Mouse (Mus musculus): Measurements from ENCODE around the gene Postn. TPM values are rescaled to one million over a fixed set of nuclear protein-coding genes. Genes with fewer than 3 reads are reported as not detected.
A peak's percentile ranks its signal among the peaks of the same experiment; 100 is the strongest.

Postn gene
- polyA plus RNA-seq, 1 experiment from 2014 or later, result 30.5 TPM

GRCm38 (mm10) chr3:54406567-54406966, 45.7 kb downstream of the Postn start:
- H3K36me3 ChIP-seq (ENCODE audit: control insufficient read depth, insufficient read depth, low read length), result no peaks in the 10 kb centered on the region
- H3K27ac ChIP-seq (ENCODE audit: low read depth, low read length), result no peak overlapping the region
- H3K4me3 ChIP-seq (ENCODE audit: low read depth, low read length), result no peak overlapping the region
- H3K9me3 ChIP-seq (ENCODE audit: control insufficient read depth, low read length), result no peaks in the 10 kb centered on the region
- H3K27me3 ChIP-seq (ENCODE audit: control insufficient read depth, insufficient read depth, low read length), result no peaks in the 10 kb centered on the region
- DNase-seq (ENCODE audit: low spot score) (no peak), ATAC-seq (ENCODE audit: low FRiP score) (no peak)
- 68% methylated on average over 2 of the region's 2 CpGs for WGBS
- H3K9ac ChIP-seq (ENCODE audit: low read depth, low read length), result no peak overlapping the region
- H3K4me2 ChIP-seq (replicated peaks; ENCODE audit: low read depth, low read length), result no peak overlapping the region
- H3K4me1 ChIP-seq (replicated peaks; ENCODE audit: control insufficient read depth, insufficient read depth, low read length), result no peaks in the 10 kb centered on the region

GRCm38 (mm10) chr3:54411052-54411451, 50.1 kb downstream of the Postn start:
- no peak overlapping the region for H3K4me2 ChIP-seq (replicated peaks; ENCODE audit: low read depth, low read length)
- H3K36me3 ChIP-seq (ENCODE audit: control insufficient read depth, insufficient read depth, low read length), result no peaks in the 10 kb centered on the region
- no peaks in the 10 kb centered on the region for H3K4me1 ChIP-seq (replicated peaks; ENCODE audit: control insufficient read depth, insufficient read depth, low read length)
- H3K9me3 ChIP-seq (ENCODE audit: control insufficient read depth, low read length), result no peaks in the 10 kb centered on the region
- WGBS, result 93% methylated on average over 3 of the region's 3 CpGs
- no peak overlapping the region for H3K27ac ChIP-seq (ENCODE audit: low read depth, low read length)
- no peaks in the 10 kb centered on the region for H3K27me3 ChIP-seq (ENCODE audit: control insufficient read depth, insufficient read depth, low read length)
- ATAC-seq (ENCODE audit: low FRiP score), result no peak
- no peak overlapping the region for H3K9ac ChIP-seq (ENCODE audit: low read depth, low read length)
- DNase-seq (ENCODE audit: low spot score), result no peak
- no peak overlapping the region for H3K4me3 ChIP-seq (ENCODE audit: low read depth, low read length)

- 76% methylated on average over 7 of the region's 7 CpGs for WGBS
- DNase-seq (ENCODE audit: low spot score), result peak; percentile 16
- no peak overlapping the region for H3K4me3 ChIP-seq (ENCODE audit: low read depth, low read length)
- no peaks in the 10 kb centered on the region for H3K4me1 ChIP-seq (replicated peaks; ENCODE audit: control insufficient read depth, insufficient read depth, low read length)
- no peaks in the 10 kb centered on the region for H3K9me3 ChIP-seq (ENCODE audit: control insufficient read depth, low read length)
- no peak overlapping the region for H3K9ac ChIP-seq (ENCODE audit: low read depth, low read length)
- H3K4me2 ChIP-seq (replicated peaks; ENCODE audit: low read depth, low read length), result no peak overlapping the region
- no peak overlapping the region for H3K27ac ChIP-seq (ENCODE audit: low read depth, low read length)
- no peaks in the 10 kb centered on the region for H3K27me3 ChIP-seq (ENCODE audit: control insufficient read depth, insufficient read depth, low read length)
- no peaks in the 10 kb centered on the region for H3K36me3 ChIP-seq (ENCODE audit: control insufficient read depth, insufficient read depth, low read length)
- no peak for ATAC-seq (ENCODE audit: low FRiP score)
Measured at GRCm38 (mm10) chr3:54412885-54413583, 52.1 kb downstream of the Postn start.

- Histone ChIP-seq H3K4me2 (replicated peaks; ENCODE audit: low read depth, low read length) (no peak overlapping the region), H3K4me1 (replicated peaks; ENCODE audit: control insufficient read depth, insufficient read depth, low read length) (no peaks in the 10 kb centered on the region), H3K27me3 (ENCODE audit: control insufficient read depth, insufficient read depth, low read length) (no peaks in the 10 kb centered on the region), H3K4me3 (ENCODE audit: low read depth, low read length) (no peak overlapping the region), H3K9me3 (ENCODE audit: control insufficient read depth, low read length) (no peaks in the 10 kb centered on the region), H3K9ac (ENCODE audit: low read depth, low read length) (no peak overlapping the region), H3K36me3 (ENCODE audit: control insufficient read depth, insufficient read depth, low read length) (no peaks in the 10 kb centered on the region), H3K27ac (ENCODE audit: low read depth, low read length) (no peak overlapping the region)
- ATAC-seq (ENCODE audit: low FRiP score), result no peak
- 85% methylated on average over 1 of the region's 1 CpGs for WGBS
- no peak for DNase-seq (ENCODE audit: low spot score)
Measured at GRCm38 (mm10) chr3:54413584-54413897, 52.6 kb downstream of the Postn start.

GRCm38 (mm10) chr3:54414386-54414785, 53.5 kb downstream of the Postn start:
- WGBS, result 69% methylated on average over 1 of the region's 1 CpGs
- no peak for DNase-seq (ENCODE audit: low spot score)
- no peak overlapping the region for H3K27ac ChIP-seq (ENCODE audit: low read depth, low read length)
- H3K9ac ChIP-seq (ENCODE audit: low read depth, low read length), result no peak overlapping the region
- no peaks in the 10 kb centered on the region for H3K27me3 ChIP-seq (ENCODE audit: control insufficient read depth, insufficient read depth, low read length)
- H3K4me1 ChIP-seq (replicated peaks; ENCODE audit: control insufficient read depth, insufficient read depth, low read length), result no peaks in the 10 kb centered on the region
- no peak overlapping the region for H3K4me3 ChIP-seq (ENCODE audit: low read depth, low read length)
- H3K4me2 ChIP-seq (replicated peaks; ENCODE audit: low read depth, low read length), result no peak overlapping the region
- no peaks in the 10 kb centered on the region for H3K36me3 ChIP-seq (ENCODE audit: control insufficient read depth, insufficient read depth, low read length)
- no peak for ATAC-seq (ENCODE audit: low FRiP score)
- H3K9me3 ChIP-seq (ENCODE audit: control insufficient read depth, low read length), result no peaks in the 10 kb centered on the region

- Histone ChIP-seq H3K4me2 (replicated peaks; ENCODE audit: low read depth, low read length) (no peak overlapping the region), H3K36me3 (ENCODE audit: control insufficient read depth, insufficient read depth, low read length) (no peaks in the 10 kb centered on the region), H3K27ac (ENCODE audit: low read depth, low read length) (no peak overlapping the region), H3K9ac (ENCODE audit: low read depth, low read length) (no peak overlapping the region), H3K9me3 (ENCODE audit: control insufficient read depth, low read length) (no peaks in the 10 kb centered on the region), H3K27me3 (ENCODE audit: control insufficient read depth, insufficient read depth, low read length) (no peaks in the 10 kb centered on the region), H3K4me3 (ENCODE audit: low read depth, low read length) (no peak overlapping the region), H3K4me1 (replicated peaks; ENCODE audit: control insufficient read depth, insufficient read depth, low read length) (no peaks in the 10 kb centered on the region)
- DNase-seq (ENCODE audit: low spot score), result peak; percentile 39
- peak; percentile 56; the same call in 1 of the 2 replicates for ATAC-seq (ENCODE audit: low FRiP score)
- 34% methylated on average over 6 of the region's 6 CpGs for WGBS
Measured at GRCm38 (mm10) chr3:54417833-54418386, 57.0 kb downstream of the Postn start.

- no peak for ATAC-seq (ENCODE audit: low FRiP score)
- 74% methylated on average over 10 of the region's 10 CpGs for WGBS
Measured at GRCm38 (mm10) chr3:54420189-54420928, 59.5 kb downstream of the Postn start.

GRCm38 (mm10) chr3:54420983-54421382, 60.1 kb downstream of the Postn start:
- DNase-seq (ENCODE audit: low spot score) (peak; percentile 9), ATAC-seq (ENCODE audit: low FRiP score) (no peak)
- Histone ChIP-seq H3K36me3 (ENCODE audit: control insufficient read depth, insufficient read depth, low read length) (no peaks in the 10 kb centered on the region), H3K4me2 (replicated peaks; ENCODE audit: low read depth, low read length) (no peak overlapping the region), H3K27ac (ENCODE audit: low read depth, low read length) (no peak overlapping the region), H3K27me3 (ENCODE audit: control insufficient read depth, insufficient read depth, low read length) (no peaks in the 10 kb centered on the region), H3K9me3 (ENCODE audit: control insufficient read depth, low read length) (no peaks in the 10 kb centered on the region), H3K9ac (ENCODE audit: low read depth, low read length) (no peak overlapping the region), H3K4me3 (ENCODE audit: low read depth, low read length) (no peak overlapping the region), H3K4me1 (replicated peaks; ENCODE audit: control insufficient read depth, insufficient read depth, low read length) (no peaks in the 10 kb centered on the region)
- 76% methylated on average over 6 of the region's 6 CpGs for WGBS

More at GRCm38 (mm10) chr3:54420189-54420928, 59.5 kb downstream of the Postn start:
- H3K36me3 ChIP-seq (ENCODE audit: control insufficient read depth, insufficient read depth, low read length), result no peaks in the 10 kb centered on the region
- H3K4me3 ChIP-seq (ENCODE audit: low read depth, low read length), result no peak overlapping the region
- H3K9ac ChIP-seq (ENCODE audit: low read depth, low read length), result no peak overlapping the region
- no peak overlapping the region for H3K4me2 ChIP-seq (replicated peaks; ENCODE audit: low read depth, low read length)
- H3K4me1 ChIP-seq (replicated peaks; ENCODE audit: control insufficient read depth, insufficient read depth, low read length), result no peaks in the 10 kb centered on the region
- no peaks in the 10 kb centered on the region for H3K27me3 ChIP-seq (ENCODE audit: control insufficient read depth, insufficient read depth, low read length)
- no peak for DNase-seq (ENCODE audit: low spot score)
- H3K27ac ChIP-seq (ENCODE audit: low read depth, low read length), result no peak overlapping the region
- no peaks in the 10 kb centered on the region for H3K9me3 ChIP-seq (ENCODE audit: control insufficient read depth, low read length)

GRCm38 (mm10) chr3:54421666-54422065, 60.8 kb downstream of the Postn start:
- ATAC-seq (ENCODE audit: low FRiP score), result no peak
- Histone ChIP-seq H3K36me3 (ENCODE audit: control insufficient read depth, insufficient read depth, low read length) (no peaks in the 10 kb centered on the region), H3K27me3 (ENCODE audit: control insufficient read depth, insufficient read depth, low read length) (no peaks in the 10 kb centered on the region), H3K9me3 (ENCODE audit: control insufficient read depth, low read length) (no peaks in the 10 kb centered on the region), H3K27ac (ENCODE audit: low read depth, low read length) (no peak overlapping the region), H3K4me2 (replicated peaks; ENCODE audit: low read depth, low read length) (no peak overlapping the region), H3K4me3 (ENCODE audit: low read depth, low read length) (no peak overlapping the region), H3K9ac (ENCODE audit: low read depth, low read length) (no peak overlapping the region), H3K4me1 (replicated peaks; ENCODE audit: control insufficient read depth, insufficient read depth, low read length) (no peaks in the 10 kb centered on the region)
- WGBS, result 87% methylated on average over 2 of the region's 2 CpGs
- no peak for DNase-seq (ENCODE audit: low spot score)
